In the genomic region with DNA sequence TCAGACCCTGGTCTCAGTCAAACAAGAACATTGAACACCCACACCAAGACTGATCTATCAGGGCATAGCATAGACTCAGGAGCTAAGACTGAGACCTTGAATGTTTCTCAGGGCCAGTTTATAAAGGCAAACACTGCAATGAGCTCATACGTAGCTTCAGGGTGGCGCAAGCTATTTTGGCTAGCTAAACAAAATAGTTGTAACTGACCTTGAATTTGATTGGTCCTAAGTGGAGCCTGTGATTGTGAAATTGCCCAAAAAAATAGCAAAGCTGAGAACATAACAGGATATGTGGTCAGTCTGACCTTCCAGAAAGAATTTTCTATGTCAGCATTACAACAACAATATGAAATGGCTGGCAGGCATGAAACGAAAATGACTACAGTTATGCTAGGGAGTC, we compare ENCODE assay signal across 10 mouse cellular contexts. TPM values are rescaled to one million over a fixed set of nuclear protein-coding genes. Genes with fewer than 3 reads are reported as not detected.
A peak's percentile ranks its signal among the peaks of the same experiment; 100 is the strongest.
DNase-seq lines count a peak whose midpoint lies in the region; ATAC-seq and TF ChIP-seq lines count a peak whose summit lies in the region.
"Had no signal": no experiment of that assay in that cellular context is flagged by ENCODE, and none has a peak within 500 bp of the region (broad histone marks: within the 10 kb centered on the region; RNA-seq: fewer than 3 reads in every experiment).

No protein-coding gene starts in this region.

- peak; percentile 18 to 48 for DNase-seq in heart, adult 9 months (ENCODE audit: low spot score in 2 of 2)
- peak; percentile 98 for DNase-seq in 416B (ENCODE audit: low read depth)
- DNase-seq in adrenal gland, postnatal 14 days, result peak; percentile 70
- DNase-seq in spleen, adult 18-20 months, result no peak
- DNase-seq in left cerebral cortex, postnatal 14 days (ENCODE audit: low spot score in 2 of 2), result no peak

- H3K9ac ChIP-seq in heart, embryonic 11.5 days (ENCODE audit: low read depth, low read length), result no peak overlapping the region
- H3K9ac ChIP-seq in lung, embryonic 16.5 days (ENCODE audit: low read length), result no peak overlapping the region
- H3K9ac ChIP-seq in intestine, postnatal 0 days (ENCODE audit: low read depth, low read length), result no peak overlapping the region
- H3K9ac ChIP-seq: forebrain, embryonic 13.5 days; limb, embryonic 15.5 days had no signal

- TF ChIP-seq CTCF in intestine, postnatal 0 days (IDR thresholded peaks at IDR 0.05; ENCODE audit: low read depth), result no peak

- no peak for ATAC-seq in heart, embryonic 11.5 days (replicated peaks; ENCODE audit: insufficient number of reproducible peaks, low FRiP score, low TSS enrichment)
- peak; percentile 86 for ATAC-seq in lung, embryonic 16.5 days (ENCODE audit: low read depth)
- ATAC-seq in intestine, postnatal 0 days, result no peak
- ATAC-seq: forebrain, embryonic 13.5 days had no signal

- H3K36me3 ChIP-seq in heart, embryonic 11.5 days (ENCODE audit: control insufficient read depth, insufficient read depth, low read length), result no peaks in the 10 kb centered on the region
- H3K36me3 ChIP-seq in lung, embryonic 16.5 days (ENCODE audit: control insufficient read depth, insufficient read depth, low read length), result no peaks in the 10 kb centered on the region
- no peaks in the 10 kb centered on the region for H3K36me3 ChIP-seq in intestine, postnatal 0 days (ENCODE audit: control insufficient read depth, insufficient read depth)
- H3K36me3 ChIP-seq: limb, embryonic 15.5 days had no signal

- no peak overlapping the region for H3K4me2 ChIP-seq in heart, embryonic 11.5 days
- H3K4me2 ChIP-seq in lung, embryonic 16.5 days (ENCODE audit: low read depth, low read length), result no peak overlapping the region
- H3K4me2 ChIP-seq in intestine, postnatal 0 days (replicated peaks; ENCODE audit: low read depth), result no peak overlapping the region
- H3K4me2 ChIP-seq: forebrain, embryonic 13.5 days; limb, embryonic 15.5 days had no signal

- no peaks in the 10 kb centered on the region for H3K4me1 ChIP-seq in heart, embryonic 11.5 days (ENCODE audit: control insufficient read depth, insufficient read depth, low read length)
- no peaks in the 10 kb centered on the region; the same call in 1 of the 2 replicates for H3K4me1 ChIP-seq in lung, embryonic 16.5 days (replicated peaks; ENCODE audit: control insufficient read depth, insufficient read depth, low read length)
- no peaks in the 10 kb centered on the region for H3K4me1 ChIP-seq in intestine, postnatal 0 days (replicated peaks; ENCODE audit: control insufficient read depth, insufficient read depth, low read length)
- H3K4me1 ChIP-seq: forebrain, embryonic 13.5 days; limb, embryonic 15.5 days had no signal

- H3K27ac ChIP-seq in heart, embryonic 11.5 days (ENCODE audit: low read depth, low read length), result no peak overlapping the region
- 0 out of 2 replicates have a peak overlapping the region, but pooled peaks have one; percentile 36 for H3K27ac ChIP-seq in lung, embryonic 16.5 days (ENCODE audit: low read length)
- no peak overlapping the region for H3K27ac ChIP-seq in intestine, postnatal 0 days (ENCODE audit: low read depth, low read length)
- H3K27ac ChIP-seq: forebrain, embryonic 13.5 days; limb, embryonic 15.5 days had no signal

- no peaks in the 10 kb centered on the region for H3K9me3 ChIP-seq in heart, embryonic 11.5 days (replicated peaks; ENCODE audit: control insufficient read depth, low read length)
- no peaks in the 10 kb centered on the region for H3K9me3 ChIP-seq in lung, embryonic 16.5 days (ENCODE audit: control insufficient read depth, low read length)
- no peaks in the 10 kb centered on the region for H3K9me3 ChIP-seq in intestine, postnatal 0 days (ENCODE audit: control insufficient read depth)
- H3K9me3 ChIP-seq: forebrain, embryonic 13.5 days; limb, embryonic 15.5 days had no signal

- 83% methylated on average over 3 of the region's 3 CpGs for WGBS in heart, embryonic 11.5 days (ENCODE audit: insufficient replicate concordance)
- 56% methylated on average over 3 of the region's 3 CpGs for WGBS in lung, embryonic 16.5 days
- WGBS in intestine, postnatal 0 days, result 69% methylated on average over 3 of the region's 3 CpGs

- intact Hi-C loops in left cerebral cortex, postnatal 14 days (cut with DNase I), result no loop called here

- no peaks in the 10 kb centered on the region for H3K27me3 ChIP-seq in heart, embryonic 11.5 days (ENCODE audit: control insufficient read depth, insufficient read depth, low read length)
- no peaks in the 10 kb centered on the region for H3K27me3 ChIP-seq in lung, embryonic 16.5 days (ENCODE audit: control insufficient read depth, insufficient read depth, low read depth, low read length)
- no peaks in the 10 kb centered on the region for H3K27me3 ChIP-seq in intestine, postnatal 0 days (replicated peaks; ENCODE audit: control insufficient read depth, insufficient read depth, low read length)
- H3K27me3 ChIP-seq: forebrain, embryonic 13.5 days; limb, embryonic 15.5 days had no signal

- no peak overlapping the region for H3K4me3 ChIP-seq in heart, embryonic 11.5 days (ENCODE audit: low read depth, low read length)
- no peak overlapping the region for H3K4me3 ChIP-seq in lung, embryonic 16.5 days (ENCODE audit: low read length)
- no peak overlapping the region for H3K4me3 ChIP-seq in intestine, postnatal 0 days (ENCODE audit: low read depth, low read length)
- H3K4me3 ChIP-seq: forebrain, embryonic 13.5 days; limb, embryonic 15.5 days had no signal

RNA-seq across cellular contexts. Expression of a gene that starts 46.2 kb away (rescaled TPM):
- 7.9 and 8.1 TPM in 2 replicates for polyA plus RNA-seq in heart, embryonic 11.5 days (2014; fragmentation: Nextera tagmentation; extraction: Ambion mirVana)
- total RNA-seq in adrenal gland, postnatal 14 days (2021), result 6.4 and 7.2 TPM in 2 replicates
- 10.2 and 12.2 TPM in 2 replicates for polyA plus RNA-seq in lung, embryonic 16.5 days (2015; fragmentation: Nextera tagmentation; extraction: Ambion mirVana)
- total RNA-seq in left cerebral cortex, postnatal 14 days (2021), result 10 to 100 TPM; 29.7 to 31.7 TPM
- 2.8 and 2.9 TPM in 2 replicates for polyA plus RNA-seq in intestine, postnatal 0 days (2015; fragmentation: Nextera tagmentation; extraction: Ambion mirVana)

RNA-seq across cellular contexts. Expression of a gene that starts 48.3 kb away (rescaled TPM):
- polyA plus RNA-seq in heart, embryonic 11.5 days (2014; fragmentation: Nextera tagmentation; extraction: Ambion mirVana), result 1.6 TPM in 2 replicates
- total RNA-seq in adrenal gland, postnatal 14 days (2021), result 2.9 and 4.4 TPM in 2 replicates
- polyA plus RNA-seq in lung, embryonic 16.5 days (2015; fragmentation: Nextera tagmentation; extraction: Ambion mirVana), result 0.50 and 1.1 TPM in 2 replicates
- 1 to 10 TPM; 1.0 to 1.4 TPM for total RNA-seq in left cerebral cortex, postnatal 14 days (2021)
- polyA plus RNA-seq in intestine, postnatal 0 days (2015; fragmentation: Nextera tagmentation; extraction: Ambion mirVana), result 0.05 and 0.14 TPM in 2 replicates

Comparison
In these comparisons a context has a peak if more than half of its experiments do, and no peak if none do; other contexts are left out.
1. DNase-seq: peak in heart, adult 9 months (2 of 2), 416B (single experiment) and adrenal gland, postnatal 14 days (single experiment); none in spleen, adult 18-20 months (0 of 2) and left cerebral cortex, postnatal 14 days (0 of 2).